Mouse (Mus musculus): ENCODE measurements around the gene Slc25a53.
A peak's percentile ranks its signal among the peaks of the same experiment; 100 is the strongest.
"Not testable (repeated sequence)": the region's sequence is repeated elsewhere in the genome, so short reads cannot be mapped to it uniquely, and the experiment has no call there.

Slc25a53 gene

DNA sequence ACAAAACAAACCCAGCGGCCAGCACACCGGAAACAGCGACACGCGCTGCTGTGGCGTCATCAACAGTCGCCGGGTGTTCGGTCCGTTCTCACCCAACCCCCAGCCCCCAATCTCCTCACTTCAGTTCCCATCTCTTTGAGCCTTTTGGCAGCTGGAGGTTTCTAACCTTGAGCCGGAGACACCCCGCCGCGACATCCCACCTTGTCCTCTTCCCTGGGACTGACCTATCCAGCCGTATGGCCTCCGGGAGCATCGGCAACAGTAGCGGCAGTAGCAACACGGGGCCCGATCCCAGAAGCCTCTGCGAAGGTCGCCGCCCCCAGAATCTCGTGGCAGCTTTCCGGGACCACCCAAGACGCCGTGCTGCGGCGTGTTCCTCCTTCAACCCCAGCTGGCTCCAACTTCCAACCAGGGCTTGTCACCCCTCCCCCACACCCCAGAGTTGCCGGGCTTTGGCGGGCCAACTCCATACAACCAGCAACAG, at the start of gene Slc25a53:
Slc25a53 (minus strand) TSS at position 303 of the 484 bp plus-strand sequence.
- DNase-seq, result peak; percentile 92

GRCm38 (mm10) chrX:137063202-137063601, 25.1 kb upstream of the Slc25a53 start:
- no peak for DNase-seq

DNA sequence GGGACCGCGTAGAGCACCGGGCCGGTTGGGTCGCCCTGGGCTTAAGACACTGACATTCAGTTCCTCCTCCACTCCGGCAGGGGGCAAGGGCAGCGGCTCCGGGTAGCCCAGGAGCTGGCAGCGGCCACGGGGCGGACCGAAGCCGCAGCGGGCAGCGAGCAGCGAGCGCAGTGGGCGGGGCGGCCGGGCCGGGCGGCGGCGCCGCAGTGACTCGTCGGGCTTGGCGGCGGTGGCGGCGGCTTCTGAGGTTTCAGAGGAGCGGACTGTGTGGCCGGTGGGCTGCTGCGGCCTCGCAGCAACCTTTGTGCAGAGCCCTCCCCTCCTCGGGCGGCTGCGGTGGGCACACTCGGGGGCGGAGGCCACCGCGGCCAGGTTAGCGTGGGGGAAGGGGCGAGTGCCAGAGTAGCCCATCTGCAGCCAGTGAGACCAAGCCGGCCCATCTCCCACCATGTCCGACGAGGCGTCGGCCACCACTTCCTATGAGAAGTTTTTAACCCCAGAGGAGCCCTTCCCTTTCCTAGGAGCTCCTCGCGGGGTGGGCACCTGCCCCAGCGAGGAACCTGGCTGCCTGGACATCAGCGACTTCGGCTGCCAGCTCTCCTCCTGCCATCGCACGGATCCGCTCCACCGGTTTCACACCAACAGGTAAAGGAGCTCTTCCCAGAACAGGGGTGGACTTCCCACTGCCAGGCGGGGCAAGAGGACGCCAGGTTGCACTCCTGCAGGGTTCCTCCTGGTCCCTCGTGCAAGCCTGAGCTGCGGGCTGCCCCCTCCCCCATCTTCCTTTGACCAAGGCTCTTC, 11.5 kb upstream of the Slc25a53 start, which contains the start of gene Fam199x:
Fam199x (plus strand) TSS at position 170 of the 801 bp plus-strand sequence.
- DNase-seq, result peak; percentile 85

- DNase-seq, result peak; percentile 16
Observed at GRCm38 (mm10) chrX:137049060-137049424, 10.9 kb upstream of the Slc25a53 start.

DNA sequence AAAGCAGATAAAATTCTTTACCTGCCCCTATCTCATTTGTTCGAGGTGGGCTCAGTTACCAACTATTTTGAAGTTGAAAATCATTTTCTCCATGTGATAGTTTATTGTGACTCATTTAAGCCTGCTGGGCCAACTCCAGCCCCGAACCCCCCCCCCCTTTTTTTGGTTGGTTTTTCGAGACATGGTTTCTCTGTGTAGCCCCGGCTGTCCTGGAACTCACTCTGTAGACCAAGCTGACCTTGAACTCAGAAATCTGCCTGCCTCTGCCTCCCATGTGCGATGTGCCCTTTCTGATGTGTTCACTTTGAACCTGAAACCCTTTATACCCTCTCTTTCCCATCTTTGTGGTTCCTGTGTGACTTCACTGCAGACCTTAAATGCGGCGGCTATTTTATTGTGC, 400 bp upstream of the Slc25a53 start:
- no peak for DNase-seq

GRCm38 (mm10) chrX:137037470-137037999, 567 bp downstream of the Slc25a53 start:
- DNase-seq, result no peak

DNA sequence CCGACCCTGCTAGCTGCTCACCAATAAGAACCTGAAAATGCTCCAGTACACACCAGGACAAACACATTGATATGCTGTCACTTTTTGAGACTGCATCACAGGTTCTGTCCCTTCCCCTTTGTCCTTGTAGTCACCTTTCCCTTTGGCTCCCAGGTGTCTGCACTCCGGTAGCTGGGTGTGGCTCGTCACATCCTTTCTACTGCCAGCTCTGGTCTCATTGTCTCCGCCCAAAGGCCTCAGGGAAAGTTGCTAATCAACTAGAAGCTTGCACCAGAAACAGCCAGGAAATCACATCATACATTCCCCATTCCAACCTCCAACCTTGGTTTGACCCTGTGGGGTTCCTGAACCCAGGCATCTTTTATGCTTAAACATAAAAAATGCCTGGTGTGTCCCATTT, 3.8 kb downstream of the Slc25a53 start:
- DNase-seq, result no peak

- no peak for DNase-seq
Observed at GRCm38 (mm10) chrX:137031726-137032125, 6.4 kb downstream of the Slc25a53 start.

GRCm38 (mm10) chrX:137030916-137031315, 7.2 kb downstream of the Slc25a53 start:
- no peak for DNase-seq

- peak; percentile 77 for DNase-seq
Observed at GRCm38 (mm10) chrX:137019310-137019709, 18.8 kb downstream of the Slc25a53 start.

DNA sequence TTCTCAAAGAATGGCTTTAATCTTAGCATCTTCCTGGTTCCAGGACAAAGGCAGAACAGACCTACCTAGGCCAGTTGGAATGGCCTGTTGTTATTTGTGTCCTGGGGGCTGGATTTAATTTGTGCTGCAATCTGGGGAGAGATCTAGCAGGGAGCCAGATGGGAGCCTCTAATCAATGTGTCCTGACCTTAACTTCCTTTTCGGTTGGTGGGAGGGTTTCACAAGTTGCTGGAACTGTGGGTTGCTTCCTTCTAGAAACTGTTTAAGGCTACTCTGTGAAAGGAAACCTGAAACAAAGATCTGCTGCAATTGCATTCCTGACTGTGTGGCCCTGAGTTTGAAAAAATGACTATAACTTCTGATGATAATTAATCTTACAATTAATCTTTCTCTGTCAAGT, 20.4 kb downstream of the Slc25a53 start:
- DNase-seq, result no peak

DNA sequence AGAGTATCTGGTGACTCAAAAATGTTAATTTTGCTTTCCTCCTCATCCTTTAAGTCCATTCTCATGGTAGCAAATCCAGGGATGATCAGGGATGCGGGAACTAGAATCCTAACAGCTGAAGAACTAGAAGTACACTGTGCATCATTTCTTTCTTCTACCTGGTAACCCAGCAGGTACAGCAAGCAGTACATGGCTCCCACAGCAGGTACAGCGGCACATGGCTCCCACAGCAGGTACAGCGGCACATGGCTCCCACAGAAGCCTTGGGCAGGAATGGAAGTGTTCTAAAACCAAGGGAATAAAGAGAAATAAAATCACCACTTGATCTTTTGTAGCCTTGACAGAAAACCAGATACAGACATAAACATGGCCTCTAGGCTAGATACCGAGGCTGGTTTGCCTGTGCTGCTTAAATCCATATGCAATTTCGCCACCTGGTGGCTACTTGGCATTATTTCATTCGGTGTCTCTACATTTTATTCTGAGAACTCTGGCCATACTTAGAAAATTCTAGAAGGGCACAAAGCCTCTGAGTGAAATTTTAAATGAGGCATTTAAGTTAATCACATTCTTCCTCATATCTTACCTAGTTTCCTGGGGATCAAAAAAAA, 22.9 kb downstream of the Slc25a53 start:
- peak; percentile 77 for DNase-seq

DNA sequence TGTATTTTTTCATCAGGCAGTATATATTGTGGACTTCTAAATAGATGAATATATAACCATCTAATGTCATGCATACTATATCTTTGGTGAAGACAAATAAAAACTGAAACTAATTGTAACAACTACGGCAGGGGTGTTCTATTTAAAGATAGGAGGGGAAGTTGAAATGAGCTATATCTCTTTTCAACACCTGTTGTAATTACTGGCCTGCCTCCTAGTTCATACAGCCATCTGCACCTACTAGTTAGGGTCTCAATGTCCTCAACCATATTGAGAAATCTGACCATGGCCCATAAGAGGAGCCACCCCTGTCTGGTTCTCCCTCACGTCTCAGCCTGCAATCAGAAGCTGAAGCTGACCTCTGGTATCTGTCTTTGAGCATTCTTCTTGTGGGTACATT, 41.8 kb downstream of the Slc25a53 start:
- DNase-seq, result no peak

DNA sequence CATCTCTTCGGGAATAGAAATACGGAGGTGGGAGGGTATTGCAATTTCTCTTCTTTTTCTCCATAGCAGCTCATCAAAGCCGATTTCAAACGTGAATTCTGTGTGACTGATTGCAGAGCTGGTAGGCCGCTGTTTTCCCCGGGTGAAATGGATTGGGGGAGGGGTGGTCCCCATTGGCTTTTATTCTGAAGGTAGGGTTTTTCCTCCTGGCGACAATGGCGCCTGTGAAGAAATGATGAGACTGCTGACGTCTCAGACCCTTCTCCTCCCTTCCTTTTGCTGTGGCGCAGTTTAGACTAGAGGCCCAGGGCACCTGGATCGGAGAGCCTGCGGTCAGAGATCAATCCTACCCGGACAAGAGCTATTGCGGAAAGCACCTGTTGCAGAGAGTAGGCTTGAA, 44.5 kb downstream of the Slc25a53 start:
- peak; percentile 31 for DNase-seq

DNA sequence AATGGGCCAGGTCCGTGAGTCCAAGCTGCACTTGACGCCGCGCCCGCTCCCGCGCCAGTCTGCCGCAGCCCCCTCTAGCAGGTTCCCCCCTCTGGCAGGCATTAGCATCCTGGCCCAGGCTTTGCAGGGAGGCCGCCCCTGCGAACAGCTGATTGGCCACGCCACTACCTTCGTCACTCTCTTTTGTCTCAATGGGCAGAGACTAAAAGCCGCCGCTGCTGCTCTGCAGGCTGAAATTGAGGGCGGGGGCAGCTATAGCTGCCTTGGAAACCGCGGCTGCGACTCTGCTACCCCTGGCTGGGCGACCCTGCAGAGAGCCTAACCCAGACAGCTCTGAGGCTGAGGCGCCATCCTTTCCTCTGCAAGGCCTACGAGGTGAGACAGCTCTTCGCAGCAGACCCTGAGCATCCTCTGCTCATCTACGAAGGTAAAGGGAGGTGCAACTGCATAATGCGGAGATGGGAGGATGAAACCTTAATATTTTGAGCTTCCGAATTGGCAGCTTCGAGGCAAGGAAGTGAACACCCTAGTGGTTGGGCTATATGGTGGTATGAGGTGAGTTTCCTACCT, 45.0 kb downstream of the Slc25a53 start, which contains the start of gene Zcchc18:
Zcchc18 (plus strand) TSS at position 178 of the 570 bp plus-strand sequence.
- DNase-seq, result peak; percentile 90

- DNase-seq, result peak; percentile 27
Observed at GRCm38 (mm10) chrX:136992191-136992965, 45.7 kb downstream of the Slc25a53 start.

DNA sequence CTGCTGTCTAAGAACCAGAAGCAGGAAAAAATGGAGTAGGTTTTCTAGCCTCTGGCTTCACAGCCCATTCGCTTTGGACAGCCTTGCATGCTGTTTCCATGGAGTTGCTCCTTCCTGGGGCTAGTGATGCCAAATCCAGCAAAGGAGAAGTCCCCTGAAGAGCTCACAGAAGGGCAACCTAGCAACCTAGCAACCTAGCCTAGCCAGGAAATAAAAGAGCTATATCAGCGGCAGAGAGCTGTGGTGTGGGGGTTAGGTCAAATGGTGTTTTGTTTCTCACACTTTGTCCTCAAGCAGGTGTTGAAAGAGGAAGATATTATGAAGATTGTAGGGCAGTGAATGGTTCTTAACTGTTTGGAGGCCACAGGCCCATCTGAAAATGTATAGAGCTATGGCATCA, 46.8 kb downstream of the Slc25a53 start:
- no peak for DNase-seq

- no peak for DNase-seq
Observed at GRCm38 (mm10) chrX:136986039-136986438, 52.1 kb downstream of the Slc25a53 start.

- peak; percentile 7 for DNase-seq
Observed at GRCm38 (mm10) chrX:136978616-136979015, 59.5 kb downstream of the Slc25a53 start.

DNA sequence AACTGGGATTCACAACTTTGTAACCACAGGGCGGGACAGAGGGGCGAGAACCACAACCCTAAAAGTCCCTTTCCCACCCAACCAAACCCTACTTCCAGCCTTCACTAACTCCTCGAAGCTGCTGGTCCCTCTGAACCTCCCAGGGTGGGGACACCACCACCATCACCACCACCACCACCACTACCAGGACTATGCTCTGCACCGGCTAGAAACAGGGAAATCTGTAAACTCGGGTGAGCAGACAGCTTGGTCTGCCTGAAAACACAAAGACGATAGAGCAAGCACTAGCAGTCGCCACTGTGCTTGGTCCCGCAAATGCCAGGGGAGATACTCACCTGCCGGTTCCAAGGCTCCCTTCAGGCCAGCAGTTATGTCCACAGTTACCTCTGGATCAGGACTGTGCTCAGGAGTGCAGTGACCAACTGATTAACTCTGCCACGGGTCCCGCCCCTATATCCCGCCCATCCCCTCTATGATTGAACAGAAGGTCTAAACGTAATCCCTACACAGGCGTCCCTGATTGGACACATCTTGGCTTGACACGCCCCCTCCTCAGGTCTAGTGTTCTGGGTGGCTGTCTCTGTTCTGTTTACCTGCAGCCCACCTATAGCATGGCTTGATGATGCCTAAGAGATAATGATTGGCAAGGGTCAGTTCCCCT, 61.5 kb downstream of the Slc25a53 start, which contains the start of the genes Tmsb15l and Tmsb15b1:
Tmsb15l (minus strand) TSS at position 446 of the 661 bp plus-strand sequence.
Tmsb15b1 (minus strand) TSS at position 451 of the 661 bp plus-strand sequence.
- peak; percentile 85 for DNase-seq

DNA sequence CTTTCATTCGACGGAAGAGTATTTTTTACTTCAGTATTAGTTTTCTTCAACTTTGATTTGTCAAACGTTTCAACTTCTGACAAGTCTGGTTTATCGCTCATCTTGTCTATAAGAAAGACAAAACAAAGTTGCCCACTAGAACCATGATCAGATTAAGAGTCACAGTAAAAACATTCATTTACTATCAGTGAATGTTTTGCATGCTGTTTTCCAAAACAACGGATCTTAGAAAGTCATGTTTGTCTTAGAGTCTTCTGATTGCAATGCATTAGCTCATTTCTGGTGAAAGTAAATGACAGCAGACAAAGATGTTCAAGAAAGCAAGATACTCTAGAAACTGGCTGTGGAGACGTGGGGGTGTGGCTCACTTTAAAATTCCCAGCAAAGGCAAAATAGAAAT, 62.7 kb downstream of the Slc25a53 start, which contains the start of gene Tmsb15b2:
Tmsb15b2 (minus strand) TSS at position 101 of the 400 bp plus-strand sequence.
- not testable (repeated sequence) for DNase-seq

DNA sequence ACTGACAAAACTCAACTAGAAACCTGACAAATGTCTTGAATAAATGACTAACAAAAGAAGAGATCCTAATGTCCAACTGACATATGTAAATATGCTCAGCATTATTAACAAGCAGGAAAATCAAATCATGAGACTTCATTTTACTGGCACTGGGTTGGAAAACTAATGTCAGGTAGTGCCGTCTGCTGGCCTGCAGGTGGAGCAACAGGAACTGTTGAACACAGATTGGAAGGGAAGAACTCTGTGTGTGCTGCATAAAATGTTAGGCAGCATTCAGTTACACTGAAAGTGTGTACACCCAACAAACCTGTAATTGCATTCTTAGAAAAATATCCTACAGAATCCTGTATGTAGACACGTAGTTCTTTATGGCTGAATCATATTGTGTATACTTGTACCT, 78.4 kb downstream of the Slc25a53 start:
- peak; percentile 9 for DNase-seq

Measured in embryo, embryonic 11 days (tissue).